Mouse (Mus musculus): ENCODE data around the gene Iqcf3.

DNA sequence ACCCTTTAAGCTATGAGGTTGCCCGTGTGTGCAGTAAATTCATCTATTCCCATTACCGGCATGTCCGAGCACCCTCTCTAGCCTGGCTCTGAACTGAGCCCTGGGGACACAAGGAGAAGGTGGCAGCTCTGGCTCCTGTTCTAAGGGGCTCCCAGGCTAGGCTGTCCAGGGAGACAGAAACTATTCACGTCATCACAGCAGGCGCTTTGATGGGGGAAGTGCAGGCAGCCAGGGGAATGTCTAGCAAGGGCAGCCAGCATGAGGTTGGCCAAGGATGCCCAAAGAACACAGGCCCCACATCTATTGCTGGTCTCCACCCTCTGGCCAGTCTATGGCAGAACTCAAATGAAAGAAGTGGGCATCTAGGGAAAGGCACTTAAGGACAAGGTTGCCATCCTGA, 103.5 kb downstream of the Iqcf3 start:
- no peak for TF ChIP-seq POLR2A (IDR thresholded peaks at IDR 0.05; ENCODE audit: insufficient read depth, low read depth, low read length)
- no peak for TF ChIP-seq CTCF (IDR thresholded peaks at IDR 0.05; ENCODE audit: insufficient read depth, low read depth, low read length)
